Mouse (Mus musculus): ENCODE measurements around the gene Syngr2. TPM values are rescaled to one million over a fixed set of nuclear protein-coding genes. Genes with fewer than 3 reads are reported as not detected.

The Syngr2 gene
- polyA plus RNA-seq (2012; rRNA removed) (41.4 and 58.5 TPM in 2 replicates), polyA plus RNA-seq (2014; fragmentation: Nextera tagmentation; extraction: Ambion mirVana) (68.3 and 75.8 TPM in 2 replicates)

DNA sequence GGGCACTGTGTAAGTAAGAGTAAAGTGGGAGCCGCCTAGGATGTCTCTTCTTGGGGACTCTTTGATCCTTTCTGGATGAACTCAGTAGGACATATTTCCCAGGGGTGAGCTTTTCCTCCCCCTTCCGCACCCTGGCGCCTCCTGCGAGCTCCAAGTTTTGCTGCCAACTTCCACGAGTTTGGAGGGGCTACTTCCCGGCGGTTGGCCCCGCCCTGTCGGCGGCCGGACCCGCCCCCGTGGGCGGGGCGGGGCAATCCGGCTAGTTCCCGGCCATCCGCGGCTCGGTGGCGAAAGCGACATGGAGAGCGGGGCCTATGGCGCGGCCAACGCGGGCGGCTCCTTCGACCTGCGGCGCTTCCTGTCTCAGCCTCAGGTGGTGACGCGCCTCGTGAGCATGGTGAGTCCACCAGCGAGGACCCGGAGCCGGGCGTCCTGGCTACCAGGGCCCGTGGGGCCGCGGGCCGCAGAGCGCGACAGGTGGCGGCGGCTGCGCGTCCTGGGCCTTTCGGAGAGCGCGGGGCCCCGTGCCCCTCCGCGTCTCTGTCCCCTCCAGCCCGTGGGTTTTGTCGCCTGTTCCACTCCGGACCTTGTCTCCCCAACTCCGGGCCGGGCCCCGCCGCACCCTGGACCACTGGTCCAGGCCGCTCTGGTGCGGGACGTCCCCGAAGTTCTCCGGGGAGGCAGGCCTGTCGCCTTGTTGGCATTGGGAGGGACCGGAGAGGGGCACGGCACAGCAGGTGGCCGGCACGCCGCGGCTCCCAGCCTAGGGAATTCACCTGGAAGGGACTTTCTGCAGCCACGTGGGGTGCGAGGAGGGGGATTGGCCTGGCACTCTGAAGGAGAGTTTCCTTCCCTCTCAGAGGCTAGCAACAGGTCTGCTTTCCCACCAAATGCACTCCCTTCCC lies at the start of gene Syngr2, which contains the start of gene Gm20708:
Syngr2 (plus strand) TSS at position 262 of the 905 bp plus-strand sequence.
Gm20708 (plus strand) TSS at position 262 of the 905 bp plus-strand sequence.
- H3K27me3 ChIP-seq (ENCODE audit: control insufficient read depth, insufficient read depth, low read length), result no peaks in the 10 kb centered on the region
- peaks cover 27% of the 10 kb centered on the region for H3K36me3 ChIP-seq (ENCODE audit: control insufficient read depth, insufficient read depth, low read length)
- no peaks in the 10 kb centered on the region for H3K9me3 ChIP-seq (ENCODE audit: control insufficient read depth, low read length)
- peak within 1 kb of the TSS; percentile 44; the same call in 1 of the 2 replicates for H3K27ac ChIP-seq (replicated peaks; ENCODE audit: low read depth, low read length)
- H3K4me3 ChIP-seq (replicated peaks; ENCODE audit: low read length), result peak within 1 kb of the TSS; percentile 82
- TF ChIP-seq POLR2A (IDR thresholded peaks at IDR 0.05; ENCODE audit: borderline replicate concordance, extremely low read depth, insufficient read depth, insufficient read length), result 0 out of 2 replicates have a peak, but pooled peaks have one; percentile 16
- peaks cover 13% of the 10 kb centered on the region for H3K4me1 ChIP-seq (ENCODE audit: control insufficient read depth, insufficient read depth, low read length)
- peak within 1 kb of the TSS; percentile 69 for H3K9ac ChIP-seq (ENCODE audit: low read depth, low read length, severe bottlenecking)
- peak within 1 kb of the TSS; percentile 88 for H3K4me2 ChIP-seq (replicated peaks; ENCODE audit: low read depth, low read length, severe bottlenecking)
- WGBS, result under 1% methylated on average over 46 of the region's 75 CpGs
- DNase-seq (ENCODE audit: low spot score) (peak; percentile 71), ATAC-seq (ENCODE audit: low FRiP score, low read depth) (peak; percentile 76)

DNA sequence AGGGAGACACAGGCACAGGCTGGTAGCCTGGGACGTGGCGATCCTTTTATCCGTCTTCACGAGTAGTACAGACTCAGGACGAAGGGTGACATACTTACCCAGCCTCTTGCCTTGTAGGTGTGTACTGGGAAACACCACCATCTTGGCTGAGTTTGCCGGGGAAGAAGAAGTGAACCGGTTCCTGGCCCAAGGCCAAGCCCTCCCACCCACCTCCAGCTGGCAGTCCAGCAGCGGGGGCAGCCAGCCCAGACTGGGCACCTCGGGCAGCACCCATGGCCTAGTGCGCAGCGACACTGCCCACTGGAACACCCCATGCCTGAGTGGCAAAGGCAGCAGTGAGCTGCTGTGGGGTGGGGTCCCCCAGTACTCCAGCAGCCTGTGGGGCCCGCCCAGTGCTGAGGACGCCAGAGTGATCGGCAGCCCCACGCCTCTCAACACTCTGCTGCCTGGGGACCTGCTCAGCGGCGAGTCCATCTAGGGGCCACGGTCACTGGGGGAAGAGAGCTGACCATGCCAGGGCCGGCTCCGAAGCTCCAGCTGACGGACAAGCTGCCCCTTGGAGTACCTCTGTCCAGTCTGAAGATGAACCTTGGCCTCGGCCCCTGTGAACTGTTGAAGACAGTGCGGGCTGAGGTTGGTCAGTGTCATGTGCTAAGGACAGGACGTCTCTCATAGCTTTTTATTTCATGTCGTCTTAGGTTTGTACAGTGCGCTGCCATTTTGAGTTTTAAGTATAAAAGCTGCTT lies 48.9 kb upstream of the Syngr2 start:
- H3K27ac ChIP-seq (replicated peaks; ENCODE audit: low read depth, low read length), result no peak overlapping the region
- H3K27me3 ChIP-seq (ENCODE audit: control insufficient read depth, insufficient read depth, low read length), result no peaks in the 10 kb centered on the region
- no peaks in the 10 kb centered on the region for H3K9me3 ChIP-seq (ENCODE audit: control insufficient read depth, low read length)
- ATAC-seq (ENCODE audit: low FRiP score, low read depth) (no peak), DNase-seq (ENCODE audit: low spot score) (no peak)
- H3K9ac ChIP-seq (ENCODE audit: low read depth, low read length, severe bottlenecking), result no peak overlapping the region
- H3K4me2 ChIP-seq (replicated peaks; ENCODE audit: low read depth, low read length, severe bottlenecking), result no peak overlapping the region
- H3K4me3 ChIP-seq (replicated peaks; ENCODE audit: low read length), result no peak overlapping the region
- H3K4me1 ChIP-seq (ENCODE audit: control insufficient read depth, insufficient read depth, low read length), result no peaks in the 10 kb centered on the region
- no peak for TF ChIP-seq POLR2A (IDR thresholded peaks at IDR 0.05; ENCODE audit: borderline replicate concordance, extremely low read depth, insufficient read depth, insufficient read length)
- 90% methylated on average over 26 of the region's 26 CpGs for WGBS
- H3K36me3 ChIP-seq (ENCODE audit: control insufficient read depth, insufficient read depth, low read length), result peaks cover 92% of the 10 kb centered on the region

DNA sequence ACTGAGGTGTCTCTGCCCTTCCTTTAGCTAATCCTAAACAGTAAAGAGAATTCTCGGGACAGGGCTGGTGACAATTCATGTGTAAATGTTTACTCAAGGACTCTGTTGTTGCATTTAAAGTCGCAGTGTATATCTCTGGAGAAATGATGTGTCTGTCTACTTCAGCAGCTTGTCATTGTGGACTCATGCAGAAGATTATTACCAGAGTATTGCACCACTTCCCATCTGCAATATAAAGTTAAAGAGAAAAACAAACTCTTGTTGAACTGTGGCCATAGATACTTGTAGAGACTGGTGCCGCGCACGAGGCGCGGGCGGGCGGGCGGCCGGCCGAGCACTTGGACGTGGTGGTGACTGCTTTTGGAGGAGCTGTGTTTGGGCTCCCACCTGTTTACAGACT lies 47.7 kb upstream of the Syngr2 start:
- no peaks in the 10 kb centered on the region for H3K9me3 ChIP-seq (ENCODE audit: control insufficient read depth, low read length)
- no peak overlapping the region for H3K4me3 ChIP-seq (replicated peaks; ENCODE audit: low read length)
- no peak overlapping the region for H3K4me2 ChIP-seq (replicated peaks; ENCODE audit: low read depth, low read length, severe bottlenecking)
- DNase-seq (ENCODE audit: low spot score), result no peak
- ATAC-seq (ENCODE audit: low FRiP score, low read depth), result no peak
- H3K4me1 ChIP-seq (ENCODE audit: control insufficient read depth, insufficient read depth, low read length), result no peaks in the 10 kb centered on the region
- no peaks in the 10 kb centered on the region for H3K27me3 ChIP-seq (ENCODE audit: control insufficient read depth, insufficient read depth, low read length)
- TF ChIP-seq POLR2A (IDR thresholded peaks at IDR 0.05; ENCODE audit: borderline replicate concordance, extremely low read depth, insufficient read depth, insufficient read length), result no peak
- peaks cover 91% of the 10 kb centered on the region for H3K36me3 ChIP-seq (ENCODE audit: control insufficient read depth, insufficient read depth, low read length)
- no peak overlapping the region for H3K9ac ChIP-seq (ENCODE audit: low read depth, low read length, severe bottlenecking)
- H3K27ac ChIP-seq (replicated peaks; ENCODE audit: low read depth, low read length), result no peak overlapping the region
- WGBS, result 94% methylated on average over 13 of the region's 13 CpGs

DNA sequence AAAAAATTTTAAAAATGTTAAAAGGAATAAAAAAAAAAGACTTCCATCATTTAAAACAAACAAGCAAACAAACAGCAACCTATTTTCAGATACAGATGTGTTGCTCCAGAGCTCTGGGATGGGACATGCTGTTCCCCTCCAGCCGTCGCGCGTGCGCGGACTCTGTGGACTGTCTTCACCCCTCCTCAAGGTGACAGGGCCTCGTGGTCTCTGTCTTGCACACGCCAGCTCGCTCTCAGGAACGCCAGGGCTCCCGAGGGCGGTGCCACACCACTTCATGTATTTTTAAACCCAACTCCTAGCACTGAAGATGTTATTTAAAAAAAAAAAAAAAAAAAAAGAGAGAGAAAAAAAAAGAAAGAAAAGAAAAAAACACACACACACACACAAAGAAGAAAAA lies 47.2 kb upstream of the Syngr2 start:
- ATAC-seq (ENCODE audit: low FRiP score, low read depth) (no peak), DNase-seq (ENCODE audit: low spot score) (no peak)
- Histone ChIP-seq H3K4me3 (replicated peaks; ENCODE audit: low read length) (no peak overlapping the region), H3K36me3 (ENCODE audit: control insufficient read depth, insufficient read depth, low read length) (peaks cover 86% of the 10 kb centered on the region), H3K4me1 (ENCODE audit: control insufficient read depth, insufficient read depth, low read length) (no peaks in the 10 kb centered on the region), H3K27ac (replicated peaks; ENCODE audit: low read depth, low read length) (no peak overlapping the region), H3K9me3 (ENCODE audit: control insufficient read depth, low read length) (no peaks in the 10 kb centered on the region), H3K9ac (ENCODE audit: low read depth, low read length, severe bottlenecking) (no peak overlapping the region), H3K27me3 (ENCODE audit: control insufficient read depth, insufficient read depth, low read length) (no peaks in the 10 kb centered on the region), H3K4me2 (replicated peaks; ENCODE audit: low read depth, low read length, severe bottlenecking) (no peak overlapping the region)
- TF ChIP-seq POLR2A (IDR thresholded peaks at IDR 0.05; ENCODE audit: borderline replicate concordance, extremely low read depth, insufficient read depth, insufficient read length), result no peak
- 88% methylated on average over 12 of the region's 12 CpGs for WGBS

DNA sequence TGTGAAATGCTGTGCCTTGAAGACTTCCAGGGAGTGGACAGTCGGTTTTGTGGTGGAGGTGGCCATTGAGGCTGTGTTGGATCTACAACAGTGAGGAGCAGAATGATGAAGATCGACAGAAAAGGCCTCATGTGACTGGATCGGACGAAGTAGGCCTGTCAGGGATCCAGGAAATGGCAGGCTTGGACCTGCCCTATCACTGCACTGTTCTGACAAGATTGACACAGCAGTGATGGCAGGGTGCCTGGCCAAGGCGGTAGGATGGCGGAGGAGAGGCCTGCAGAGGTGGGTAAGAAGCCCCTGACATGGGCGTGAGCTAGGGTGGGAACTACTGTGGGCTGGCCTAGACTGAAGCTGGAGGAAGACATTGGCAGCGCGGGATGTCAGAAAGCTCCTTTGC lies 45.1 kb upstream of the Syngr2 start:
- Histone ChIP-seq H3K9me3 (ENCODE audit: control insufficient read depth, low read length) (no peaks in the 10 kb centered on the region), H3K36me3 (ENCODE audit: control insufficient read depth, insufficient read depth, low read length) (peaks cover 65% of the 10 kb centered on the region), H3K4me3 (replicated peaks; ENCODE audit: low read length) (no peak overlapping the region), H3K4me2 (replicated peaks; ENCODE audit: low read depth, low read length, severe bottlenecking) (no peak overlapping the region), H3K9ac (ENCODE audit: low read depth, low read length, severe bottlenecking) (no peak overlapping the region), H3K4me1 (ENCODE audit: control insufficient read depth, insufficient read depth, low read length) (no peaks in the 10 kb centered on the region), H3K27me3 (ENCODE audit: control insufficient read depth, insufficient read depth, low read length) (no peaks in the 10 kb centered on the region), H3K27ac (replicated peaks; ENCODE audit: low read depth, low read length) (no peak overlapping the region)
- ATAC-seq (ENCODE audit: low FRiP score, low read depth) (no peak), DNase-seq (ENCODE audit: low spot score) (no peak)
- 85% methylated on average over 9 of the region's 9 CpGs for WGBS
- TF ChIP-seq POLR2A (IDR thresholded peaks at IDR 0.05; ENCODE audit: borderline replicate concordance, extremely low read depth, insufficient read depth, insufficient read length), result no peak
